Mouse (Mus musculus): ENCODE data around the gene Cep295nl.

The Cep295nl gene

GRCm38 (mm10) chr11:118354636-118355191 is 12.4 kb upstream of the Cep295nl start:
- DNase-seq, result peak in 1 of 2 experiments; percentile 40

GRCm38 (mm10) chr11:118349494-118349893 is 7.2 kb upstream of the Cep295nl start:
- no peak for DNase-seq

- peak; percentile 66 to 73 for DNase-seq
Observed at GRCm38 (mm10) chr11:118348877-118349276, 6.6 kb upstream of the Cep295nl start.

GRCm38 (mm10) chr11:118348419-118348818 is 6.1 kb upstream of the Cep295nl start:
- no peak for DNase-seq

- DNase-seq, result no peak
Observed at GRCm38 (mm10) chr11:118347911-118348310, 5.6 kb upstream of the Cep295nl start.

- no peak for DNase-seq
Observed at GRCm38 (mm10) chr11:118347391-118347790, 5.1 kb upstream of the Cep295nl start.

- no peak for DNase-seq
Observed at GRCm38 (mm10) chr11:118346395-118347096, 4.2 kb upstream of the Cep295nl start.

GRCm38 (mm10) chr11:118345693-118346092 is 3.4 kb upstream of the Cep295nl start:
- DNase-seq, result peak in 1 of 2 experiments; percentile 29

- DNase-seq, result no peak
Observed at GRCm38 (mm10) chr11:118343629-118344028, 1.3 kb upstream of the Cep295nl start.

- no peak for DNase-seq
Observed at GRCm38 (mm10) chr11:118337491-118338168, 4.7 kb downstream of the Cep295nl start.

GRCm38 (mm10) chr11:118333431-118333830 is 8.9 kb downstream of the Cep295nl start:
- DNase-seq, result no peak

- DNase-seq, result peak in 1 of 2 experiments; percentile 67
Observed at GRCm38 (mm10) chr11:118332376-118332775, 9.9 kb downstream of the Cep295nl start.

GRCm38 (mm10) chr11:118330777-118331176 is 11.5 kb downstream of the Cep295nl start:
- DNase-seq, result no peak

GRCm38 (mm10) chr11:118330361-118330760 is 11.9 kb downstream of the Cep295nl start:
- DNase-seq, result no peak

GRCm38 (mm10) chr11:118328947-118329346 is 13.4 kb downstream of the Cep295nl start:
- DNase-seq, result no peak

- no peak for DNase-seq
Observed at GRCm38 (mm10) chr11:118328511-118328910, 13.8 kb downstream of the Cep295nl start.

GRCm38 (mm10) chr11:118326991-118327971 is 15.0 kb downstream of the Cep295nl start:
- DNase-seq, result peak; percentile 21 to 59

GRCm38 (mm10) chr11:118326491-118326890 is 15.8 kb downstream of the Cep295nl start:
- no peak for DNase-seq

- DNase-seq, result no peak
Observed at GRCm38 (mm10) chr11:118324541-118324940, 17.8 kb downstream of the Cep295nl start.

GRCm38 (mm10) chr11:118323974-118324373 is 18.3 kb downstream of the Cep295nl start:
- no peak for DNase-seq

- DNase-seq, result no peak
Observed at GRCm38 (mm10) chr11:118322647-118323046, 19.7 kb downstream of the Cep295nl start.

- peak; percentile 11 to 13 for DNase-seq
Observed at GRCm38 (mm10) chr11:118321971-118322370, 20.3 kb downstream of the Cep295nl start.

GRCm38 (mm10) chr11:118321500-118321899 is 20.8 kb downstream of the Cep295nl start:
- DNase-seq, result no peak

Data from kidney, postnatal 36 days (tissue).